Mouse (Mus musculus) MEL (cell line): ENCODE results near the gene Prrg2. TPM values are rescaled to one million over a fixed set of nuclear protein-coding genes. Genes with fewer than 3 reads are reported as not detected.
"Not testable (repeated sequence)": the region's sequence is repeated elsewhere in the genome, so short reads cannot be mapped to it uniquely, and the experiment has no call there.

ENCODE experiments used
- DNase-seq: peaks from one replicate; pipeline ENCODE4 v3.0.0; 2011; ENCODE audit warnings: low read depth, low spot score
- H3K27ac ChIP-seq: 2 replicates; pipeline ENCODE4 v1.5.1; 2012; ENCODE audit warnings: low read depth, mild to moderate bottlenecking, control low read depth, low read length, moderate library complexity; ENCODE audit not compliant: control insufficient read depth
- H3K27me3 ChIP-seq, 2 experiments: fragments of 150-350 bp in 1 of 2; sonication (generic) in 1 of 2; 2 replicates each; pipeline ENCODE4 v1.6.1; 2012; ENCODE audit warnings: low read length in 2 of 2, mild to moderate bottlenecking in 2 of 2, improper control_type of control experiment in 1 of 2, moderate library complexity in 1 of 2; ENCODE audit not compliant: insufficient read depth in 2 of 2, control insufficient read depth in 1 of 2
- H3K36me3 ChIP-seq, 2 experiments: 2 replicates each; pipeline ENCODE4 v1.6.1; 2012 to 2014; ENCODE audit warnings: low read length in 2 of 2, improper control_type of control experiment in 1 of 2, inconsistent platforms in 1 of 2, mild to moderate bottlenecking in 1 of 2; ENCODE audit not compliant: insufficient read depth in 2 of 2, control insufficient read depth in 1 of 2
- H3K4me1 ChIP-seq, 2 experiments: fragments of 150-350 bp in 1 of 2; sonication (generic) in 1 of 2; 2 replicates each; pipeline ENCODE4 v1.6.1; 2012; ENCODE audit warnings: low read length in 2 of 2, improper control_type of control experiment in 1 of 2, mild to moderate bottlenecking in 1 of 2; ENCODE audit not compliant: insufficient read depth in 2 of 2, control insufficient read depth in 1 of 2
- H3K4me3 ChIP-seq, 2 experiments: fragments of 150-350 bp in 1 of 2; sonication (generic) in 1 of 2; 2 replicates each; pipeline ENCODE4 v1.5.1; 2012; ENCODE audit warnings: low read depth in 2 of 2, low read length in 2 of 2, mild to moderate bottlenecking in 2 of 2, moderate library complexity in 2 of 2, control low read depth in 1 of 2, improper control_type of control experiment in 1 of 2; ENCODE audit not compliant: control insufficient read depth in 1 of 2, insufficient read depth in 1 of 2
- H3K79me2 ChIP-seq: 2 replicates; pipeline ENCODE4 v1.6.1; 2012; ENCODE audit warnings: mild to moderate bottlenecking, low read length, moderate library complexity; ENCODE audit not compliant: control insufficient read depth, poor library complexity, insufficient read depth
- H3K9ac ChIP-seq: 2 replicates; pipeline ENCODE4 v1.6.1; 2012; ENCODE audit warnings: low read depth, mild to moderate bottlenecking, control low read depth, low read length, moderate library complexity; ENCODE audit not compliant: control insufficient read depth, poor library complexity, severe bottlenecking
- H3K9me3 ChIP-seq: fragments of 150-350 bp; sonication (generic); replicated peaks from 2 replicates; pipeline ENCODE4 v1.6.1; 2012; ENCODE audit warnings: mild to moderate bottlenecking, low read length, improper control_type of control experiment, moderate library complexity; ENCODE audit not compliant: insufficient read depth
- EP300 ChIP-seq, 2 experiments: IDR thresholded peaks; 2 replicates each; pipeline ENCODE4 v1.6.1; 2011; ENCODE audit warnings: improper control_type of control experiment in 2 of 2, low read length in 2 of 2, low read depth in 1 of 2, mild to moderate bottlenecking in 1 of 2
- ETS1 ChIP-seq: IDR thresholded peaks from 2 replicates; pipeline ENCODE4 v1.6.1; 2012; ENCODE audit warnings: low read depth, mild to moderate bottlenecking, inconsistent platforms, low read length, improper control_type of control experiment, moderate library complexity
- KAT2A ChIP-seq: conservative IDR thresholded peaks from 2 replicates; pipeline ENCODE4 v1.6.1; 2012; ENCODE audit warnings: low read depth, low read length, improper control_type of control experiment, inconsistent platforms
- MAX ChIP-seq: IDR thresholded peaks from 2 replicates; pipeline ENCODE4 v1.6.1; 2011; ENCODE audit warnings: low read length, improper control_type of control experiment
- MAZ ChIP-seq: IDR thresholded peaks from 2 replicates; pipeline ENCODE4 v1.6.1; 2012; ENCODE audit warnings: low read depth, mild to moderate bottlenecking, inconsistent platforms, low read length, improper control_type of control experiment
- MEF2A ChIP-seq: IDR thresholded peaks from 2 replicates; pipeline ENCODE4 v1.6.1; 2014; ENCODE audit warnings: low read depth, mild to moderate bottlenecking, inconsistent platforms, low read length, improper control_type of control experiment; ENCODE audit not compliant: poor library complexity, insufficient replicate concordance, severe bottlenecking; ENCODE audit errors: extremely low read depth
- MXI1 ChIP-seq: IDR thresholded peaks from 2 replicates; pipeline ENCODE4 v1.6.1; 2011; ENCODE audit warnings: mild to moderate bottlenecking, low read depth, low read length, improper control_type of control experiment
- MYB ChIP-seq: IDR thresholded peaks from 2 replicates; pipeline ENCODE4 v1.6.1; 2011; ENCODE audit warnings: mild to moderate bottlenecking, low read depth, low read length, improper control_type of control experiment
- NRF1 ChIP-seq: IDR thresholded peaks from 2 replicates; pipeline ENCODE4 v1.6.1; 2014; ENCODE audit warnings: low read depth, mild to moderate bottlenecking, inconsistent platforms, low read length, improper control_type of control experiment, moderate library complexity; ENCODE audit not compliant: poor library complexity, insufficient read depth, severe bottlenecking
- POLR2A ChIP-seq, 2 experiments: IDR thresholded peaks; 2 replicates each; pipeline ENCODE4 v1.6.1; 2011 to 2012; ENCODE audit warnings: low read length in 2 of 2, mild to moderate bottlenecking in 2 of 2, control low read depth in 1 of 2, improper control_type of control experiment in 1 of 2, low read depth in 1 of 2, moderate library complexity in 1 of 2; ENCODE audit not compliant: control insufficient read depth in 1 of 2, insufficient read depth in 1 of 2, poor library complexity in 1 of 2
- RAD21 ChIP-seq: IDR thresholded peaks from 2 replicates; pipeline ENCODE4 v1.6.1; 2011; ENCODE audit warnings: mild to moderate bottlenecking, low read depth, low read length, improper control_type of control experiment
- TBP ChIP-seq: IDR thresholded peaks from 2 replicates; pipeline ENCODE4 v1.8.0; 2011; ENCODE audit warnings: low read depth, low read length, improper control_type of control experiment
- USF1 ChIP-seq: IDR thresholded peaks from 2 replicates; pipeline ENCODE4 v1.6.1; 2014; ENCODE audit warnings: low read depth, mild to moderate bottlenecking, inconsistent platforms, low read length, improper control_type of control experiment, moderate library complexity
- USF2 ChIP-seq, 2 experiments: IDR thresholded peaks; 2 replicates each; pipeline ENCODE4 v1.6.1; 2011 to 2012; ENCODE audit warnings: improper control_type of control experiment in 2 of 2, low read length in 2 of 2, borderline replicate concordance in 1 of 2, inconsistent platforms in 1 of 2, low read depth in 1 of 2, mild to moderate bottlenecking in 1 of 2; ENCODE audit not compliant: insufficient read depth in 1 of 2
- ZKSCAN1 ChIP-seq: IDR thresholded peaks from 2 replicates; pipeline ENCODE4 v1.6.1; 2012; ENCODE audit warnings: low read depth, mild to moderate bottlenecking, inconsistent platforms, low read length, improper control_type of control experiment, moderate library complexity
- ZNF384 ChIP-seq: IDR thresholded peaks from 2 replicates; pipeline ENCODE4 v1.6.1; 2012; ENCODE audit warnings: low read depth, mild to moderate bottlenecking, inconsistent platforms, low read length, improper control_type of control experiment
- polyA plus RNA-seq, 2 experiments: library from polyadenylated mRNA; stranded (reverse) in 1 of 2; unstranded in 1 of 2; fragments of >175 nt in 1 of 2; fragments of >200 nt in 1 of 2; gene quantifications; 2 replicates each; pipeline versions ENCODE4 v1.2.1 to v1.2.4; 2012; ENCODE audit warnings: low replicate concordance in 2 of 2, low read depth in 1 of 2; ENCODE audit not compliant: insufficient read length in 2 of 2, insufficient read depth in 1 of 2, missing spikeins in 1 of 2
- total RNA-seq: library from RNA; depleted of rRNA; stranded (reverse); fragments of 300-350 nt; gene quantifications from 2 replicates; pipeline ENCODE4 v1.2.3, GENCODE M21; 2012

Gene Prrg2
- total and polyA plus RNA-seq, 3 experiments = 7.5 to 16.9 TPM; not detected in 1

- Histone ChIP-seq H3K36me3 (peaks cover 0 to 5% of the 10 kb centered on the region in 2 experiments; a peak in 2 of 4 replicates), H3K4me3 (peak overlapping the region; percentile 40 to 50), H3K4me1 (peaks cover 5 to 21% of the 10 kb centered on the region in 2 experiments), H3K27me3 (no peaks in the 10 kb centered on the region), H3K27ac (peak overlapping the region; percentile 57; the same call in 1 of the 2 replicates), H3K9ac (peak overlapping the region; percentile 66), H3K79me2 (no peaks in the 10 kb centered on the region), H3K9me3 (no peaks in the 10 kb centered on the region)
- TF ChIP-seq KAT2A = no peak
- TF ChIP-seq ZNF384 = peak; percentile 76
- no peak for TF ChIP-seq EP300 (IDR thresholded peaks at IDR 0.05; ENCODE audit: low read depth in 1 of 2, low read length in 2 of 2)
- TF ChIP-seq MEF2A = no peak
- TF ChIP-seq ETS1 = no peak
- TF ChIP-seq USF1 = no peak
- TF ChIP-seq ZKSCAN1 = no peak
- no peak for TF ChIP-seq MYB
- TF ChIP-seq MAZ = no peak
- no peak for TF ChIP-seq USF2 (IDR thresholded peaks at IDR 0.05; ENCODE audit: borderline replicate concordance in 1 of 2, insufficient read depth in 1 of 2, low read depth in 1 of 2, low read length in 2 of 2)
- peak; percentile 13; the same call in 1 of the 2 replicates for TF ChIP-seq TBP
- TF ChIP-seq MXI1 = no peak
- TF ChIP-seq POLR2A (IDR thresholded peaks at IDR 0.05; ENCODE audit: control insufficient read depth in 1 of 2, insufficient read depth in 1 of 2, low read depth in 1 of 2, low read length in 2 of 2, poor library complexity in 1 of 2) = peak in 1 of 2 experiments; percentile 44; a peak in 1 of 4 replicates
- TF ChIP-seq RAD21 = no peak
- peak; percentile 73 for DNase-seq
Measured at GRCm38 (mm10) chr7:45097479-45097878, 35.0 kb upstream of the Prrg2 start.

DNA sequence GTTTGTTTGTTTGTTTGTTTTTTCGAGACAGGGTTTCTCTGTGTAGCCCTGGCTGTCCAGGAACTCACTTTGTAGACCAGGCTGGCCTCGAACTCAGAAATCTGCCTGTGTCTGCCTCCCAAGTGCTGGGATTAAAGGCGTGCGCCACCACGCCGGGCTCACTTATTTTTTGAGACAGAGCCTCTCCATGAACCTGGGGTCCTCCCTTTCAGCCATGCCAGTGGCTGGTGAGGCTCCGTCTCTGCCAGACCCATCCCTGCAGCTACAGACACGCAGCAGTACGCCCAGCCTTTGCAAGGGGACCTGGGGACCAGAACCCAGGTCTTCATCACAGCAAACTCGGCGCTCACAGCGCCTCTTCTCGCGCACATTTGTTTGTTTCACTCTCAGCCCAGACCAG lies 33.5 kb upstream of the Prrg2 start:
- H3K27ac ChIP-seq, H3K9ac ChIP-seq, H3K9me3 ChIP-seq, H3K36me3 ChIP-seq, H3K79me2 ChIP-seq, DNase-seq, H3K27me3 ChIP-seq, H3K4me3 ChIP-seq: not testable (repeated sequence)
- H3K4me1 ChIP-seq = peaks cover 5 to 21% of the 10 kb centered on the region in 2 experiments

- TF ChIP-seq USF1 (no peak), NRF1 (no peak), POLR2A (IDR thresholded peaks at IDR 0.05; ENCODE audit: control insufficient read depth in 1 of 2, insufficient read depth in 1 of 2, low read depth in 1 of 2, low read length in 2 of 2, poor library complexity in 1 of 2) (no peak), MAX (no peak)
- H3K9me3 ChIP-seq = no peaks in the 10 kb centered on the region
- no peaks in the 10 kb centered on the region for H3K27me3 ChIP-seq
- no peaks in the 10 kb centered on the region; the same call in 1 of the 2 replicates for H3K79me2 ChIP-seq
- no peak overlapping the region for H3K27ac ChIP-seq
- H3K4me3 ChIP-seq = no peak overlapping the region
- H3K4me1 ChIP-seq = peaks cover 5 to 21% of the 10 kb centered on the region in 2 experiments
- H3K9ac ChIP-seq = no peak overlapping the region
- H3K36me3 ChIP-seq = peaks cover 0 to 6% of the 10 kb centered on the region in 2 experiments; a peak in 2 of 4 replicates
- no peak for DNase-seq
Measured at GRCm38 (mm10) chr7:45095367-45095766, 32.9 kb upstream of the Prrg2 start.
